Mouse (Mus musculus): ENCODE data around the gene Krt7.

The Krt7 gene

GRCm38 (mm10) chr15:101410775-101411174, at the start of gene Krt7:
Gene Krt7 (plus strand): TSS chr15:101411043.
- peak; percentile 53 to 69 for DNase-seq

- DNase-seq: no peak
Measured at GRCm38 (mm10) chr15:101362393-101363010, 48.3 kb upstream of the Krt7 start.

- no peak for DNase-seq
Measured at GRCm38 (mm10) chr15:101363933-101364332, 46.9 kb upstream of the Krt7 start.

GRCm38 (mm10) chr15:101364425-101364824, 46.4 kb upstream of the Krt7 start:
- DNase-seq: no peak

GRCm38 (mm10) chr15:101364891-101365671, 45.8 kb upstream of the Krt7 start:
- DNase-seq: no peak

- DNase-seq: no peak
Measured at GRCm38 (mm10) chr15:101365721-101366120, 45.1 kb upstream of the Krt7 start.

- DNase-seq: no peak
Measured at GRCm38 (mm10) chr15:101366482-101366881, 44.4 kb upstream of the Krt7 start.

GRCm38 (mm10) chr15:101366926-101367325, 43.9 kb upstream of the Krt7 start:
- DNase-seq: no peak

GRCm38 (mm10) chr15:101367497-101367896, 43.3 kb upstream of the Krt7 start:
- no peak for DNase-seq

GRCm38 (mm10) chr15:101368015-101368414, 42.8 kb upstream of the Krt7 start:
- no peak for DNase-seq

GRCm38 (mm10) chr15:101368502-101369381, 42.1 kb upstream of the Krt7 start:
- no peak for DNase-seq

- no peak for DNase-seq
Measured at GRCm38 (mm10) chr15:101369382-101370100, 41.3 kb upstream of the Krt7 start.

GRCm38 (mm10) chr15:101370101-101370911, 40.5 kb upstream of the Krt7 start, which contains the start of gene Krt80:
Gene Krt80 (minus strand): TSS chr15:101370162.
- DNase-seq: peak; percentile 74 to 82

- DNase-seq: no peak
Measured at GRCm38 (mm10) chr15:101371141-101371985, 39.5 kb upstream of the Krt7 start.

- DNase-seq: no peak
Measured at GRCm38 (mm10) chr15:101372131-101372977, 38.5 kb upstream of the Krt7 start.

- DNase-seq: no peak
Measured at GRCm38 (mm10) chr15:101373286-101373898, 37.5 kb upstream of the Krt7 start.

GRCm38 (mm10) chr15:101374879-101375278, 36.0 kb upstream of the Krt7 start:
- peak; percentile 47 to 60 for DNase-seq

GRCm38 (mm10) chr15:101375956-101376775, 34.7 kb upstream of the Krt7 start:
- no peak for DNase-seq

GRCm38 (mm10) chr15:101376776-101377061, 34.1 kb upstream of the Krt7 start:
- DNase-seq: peak; percentile 54 to 74
